Mouse (Mus musculus) neural tube, embryonic 15.5 days (tissue): Measurements from ENCODE around the gene Madd. TPM values are rescaled to one million over a fixed set of nuclear protein-coding genes. Genes with fewer than 3 reads are reported as not detected.

ENCODE experiments used
- ATAC-seq: fragments of 200-750 bp; cut with Nextera tagmentation; 2 replicates; pipeline ENCODE4 v1.8.0; 2017; ENCODE audit warnings: mild to moderate bottlenecking, moderate TSS enrichment, moderate library complexity; ENCODE audit not compliant: low FRiP score
- H3K27ac ChIP-seq: fragments of 300-500 bp; sonication (generic); replicated peaks from 2 replicates; pipeline ENCODE4 v1.5.1; 2015; ENCODE audit warnings: mild to moderate bottlenecking, inconsistent platforms
- H3K27me3 ChIP-seq: fragments of 300-500 bp; sonication (generic); replicated peaks from 2 replicates; pipeline ENCODE4 v1.6.1; 2015; ENCODE audit warnings: inconsistent platforms
- H3K36me3 ChIP-seq: fragments of 300-500 bp; sonication (generic); 2 replicates; pipeline ENCODE4 v1.6.1; 2015; ENCODE audit warnings: inconsistent platforms
- H3K4me1 ChIP-seq: fragments of 300-500 bp; sonication (generic); 2 replicates; pipeline ENCODE4 v1.6.1; 2015; ENCODE audit warnings: inconsistent platforms
- H3K4me2 ChIP-seq: fragments of 300-500 bp; sonication (generic); 2 replicates; pipeline ENCODE4 v1.6.1; 2015; ENCODE audit warnings: inconsistent platforms, mild to moderate bottlenecking, moderate library complexity
- H3K4me3 ChIP-seq: fragments of 300-500 bp; sonication (generic); replicated peaks from 2 replicates; pipeline ENCODE4 v1.5.1; 2015; ENCODE audit warnings: mild to moderate bottlenecking, inconsistent platforms
- H3K9ac ChIP-seq: fragments of 300-500 bp; sonication (generic); replicated peaks from 2 replicates; pipeline ENCODE4 v1.6.1; 2015; ENCODE audit warnings: mild to moderate bottlenecking, inconsistent platforms
- H3K9me3 ChIP-seq: fragments of 300-500 bp; sonication (generic); replicated peaks from 2 replicates; pipeline ENCODE4 v1.6.1; 2016; ENCODE audit warnings: inconsistent platforms
- WGBS: fragments of 180-500 bp; shearing (Covaris S2); methylation state at CpG from one replicate; pipeline ENCODE4 v1.1.7; 2015; ENCODE audit warnings: mixed read lengths; 5-methylcytosine and 5-hydroxymethylcytosine counted together
- polyA plus RNA-seq: library from polyadenylated mRNA; unstranded; fragments of >200 nt; fragmentation: Nextera tagmentation; extraction: Ambion mirVana; gene quantifications from 2 replicates; pipeline ENCODE4 v1.2.1, GENCODE M21; 2015

The Madd gene
- polyA plus RNA-seq, 1 experiment from 2014 or later, result 54.5 TPM

- Histone ChIP-seq H3K9ac (no peak overlapping the region), H3K27ac (no peak overlapping the region), H3K9me3 (no peaks in the 10 kb centered on the region), H3K27me3 (no peaks in the 10 kb centered on the region), H3K4me1 (no peaks in the 10 kb centered on the region), H3K4me2 (no peak overlapping the region), H3K36me3 (peaks cover 84% of the 10 kb centered on the region), H3K4me3 (no peak overlapping the region)
- no peak for ATAC-seq
- 88% methylated on average over 25 of the region's 25 CpGs for WGBS
These were observed 13.9 kb downstream of the Madd start for GRCm38 (mm10) chr2:91169587-91170322.

- H3K27me3 ChIP-seq, result no peaks in the 10 kb centered on the region
- H3K9me3 ChIP-seq, result no peaks in the 10 kb centered on the region
- 69% methylated on average over 4 of the region's 4 CpGs for WGBS
- no peak overlapping the region for H3K4me2 ChIP-seq
- ATAC-seq, result no peak
- no peak overlapping the region for H3K9ac ChIP-seq
- H3K27ac ChIP-seq, result no peak overlapping the region
- H3K36me3 ChIP-seq, result peaks cover 83% of the 10 kb centered on the region
- H3K4me1 ChIP-seq, result no peaks in the 10 kb centered on the region
- H3K4me3 ChIP-seq, result no peak overlapping the region
These were observed 16.0 kb downstream of the Madd start for GRCm38 (mm10) chr2:91167629-91168028.

DNA sequence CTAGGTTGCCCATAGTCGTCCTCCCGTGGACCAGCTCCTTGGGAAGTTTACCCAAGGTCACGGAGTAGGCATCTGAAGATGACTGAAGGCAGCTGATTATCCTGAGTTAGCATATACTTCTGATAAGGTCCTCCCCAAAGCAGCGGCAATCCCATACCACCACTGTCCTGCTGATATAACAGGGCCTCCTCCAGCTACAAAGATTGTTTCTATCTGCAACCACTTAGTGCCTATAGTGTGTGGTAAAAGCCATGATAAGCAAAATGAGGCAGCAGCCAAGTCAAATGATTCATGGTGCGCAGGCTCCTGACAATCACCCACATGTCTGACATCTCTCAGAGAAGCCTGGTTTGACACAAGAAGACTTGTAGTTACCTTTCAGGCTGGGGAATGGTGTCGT lies 18.6 kb downstream of the Madd start:
- Histone ChIP-seq H3K36me3 (peaks cover 89% of the 10 kb centered on the region), H3K9ac (no peak overlapping the region), H3K4me3 (no peak overlapping the region), H3K27ac (no peak overlapping the region), H3K4me2 (no peak overlapping the region), H3K27me3 (no peaks in the 10 kb centered on the region), H3K9me3 (no peaks in the 10 kb centered on the region), H3K4me1 (no peaks in the 10 kb centered on the region)
- no peak for ATAC-seq
- 91% methylated on average over 6 of the region's 6 CpGs for WGBS

DNA sequence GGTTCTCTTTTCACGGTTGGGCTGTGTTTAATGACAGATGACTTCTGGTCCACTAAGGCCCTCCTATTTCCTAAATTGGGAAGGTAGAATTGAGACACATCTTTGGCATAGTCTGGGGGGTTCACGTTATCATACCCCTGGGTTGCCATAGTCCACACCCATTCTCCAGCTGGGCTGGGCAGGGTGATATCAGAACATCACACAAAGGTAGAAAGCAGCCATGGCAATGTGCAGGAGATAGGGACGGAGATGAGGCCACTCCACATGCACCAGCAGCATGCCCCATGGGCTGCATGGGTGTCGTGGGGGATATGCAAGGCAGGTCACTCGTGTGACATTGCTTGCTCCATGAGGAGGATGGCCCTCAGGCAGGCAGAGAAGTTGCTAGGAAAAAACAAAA lies 20.1 kb downstream of the Madd start:
- Histone ChIP-seq H3K36me3 (peaks cover 87% of the 10 kb centered on the region), H3K4me1 (no peaks in the 10 kb centered on the region), H3K27ac (no peak overlapping the region), H3K9ac (no peak overlapping the region), H3K9me3 (no peaks in the 10 kb centered on the region), H3K4me3 (no peak overlapping the region), H3K27me3 (no peaks in the 10 kb centered on the region), H3K4me2 (no peak overlapping the region)
- WGBS, result 89% methylated on average over 5 of the region's 5 CpGs
- ATAC-seq, result no peak

DNA sequence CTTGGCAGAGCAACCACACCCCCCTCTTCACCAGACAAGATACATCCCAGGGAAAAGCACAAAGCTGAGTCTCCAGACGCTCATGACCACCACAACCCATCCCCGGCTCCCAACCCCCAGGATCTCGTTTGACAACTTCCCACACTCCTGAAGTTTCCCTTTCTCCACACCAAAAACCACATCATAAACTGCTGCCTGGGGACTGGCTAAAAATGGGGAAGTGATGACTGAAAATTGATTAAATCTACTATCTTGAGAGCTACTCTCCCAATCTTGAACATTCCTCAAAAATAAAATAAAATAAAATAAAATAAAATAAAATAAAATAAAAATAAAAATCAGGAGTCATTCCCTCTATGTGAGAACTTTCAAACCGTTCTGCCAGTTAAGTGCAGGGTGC lies 20.7 kb downstream of the Madd start:
- WGBS, result 90% methylated on average over 4 of the region's 4 CpGs
- Histone ChIP-seq H3K4me2 (no peak overlapping the region), H3K9ac (no peak overlapping the region), H3K4me1 (no peaks in the 10 kb centered on the region), H3K4me3 (no peak overlapping the region), H3K27me3 (no peaks in the 10 kb centered on the region), H3K27ac (no peak overlapping the region), H3K9me3 (no peaks in the 10 kb centered on the region), H3K36me3 (peaks cover 90% of the 10 kb centered on the region)
- ATAC-seq, result no peak

DNA sequence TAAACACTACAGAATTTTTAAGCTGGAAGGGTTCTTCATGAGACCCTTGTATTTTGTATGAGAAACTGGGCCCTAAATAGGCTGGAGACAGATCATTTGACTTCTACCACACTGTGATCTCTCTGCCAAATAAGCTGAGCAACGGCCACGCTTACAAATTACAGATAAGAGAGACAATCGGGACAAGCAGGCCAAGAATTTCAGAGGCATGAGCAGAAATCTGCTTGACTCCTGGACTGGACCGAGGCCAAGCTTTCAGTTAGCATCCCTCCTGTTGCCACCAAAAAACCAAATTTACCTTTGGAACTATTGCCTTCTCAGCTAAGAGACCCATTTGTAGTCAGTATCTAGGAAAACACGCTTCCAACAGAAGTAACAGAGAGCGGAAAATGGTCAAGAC lies 23.0 kb downstream of the Madd start:
- H3K27me3 ChIP-seq, result no peaks in the 10 kb centered on the region
- no peak for ATAC-seq
- H3K9me3 ChIP-seq, result no peaks in the 10 kb centered on the region
- H3K9ac ChIP-seq, result no peak overlapping the region
- WGBS, result 89% methylated on average over 6 of the region's 6 CpGs
- no peaks in the 10 kb centered on the region for H3K4me1 ChIP-seq
- peaks cover 90% of the 10 kb centered on the region for H3K36me3 ChIP-seq
- no peak overlapping the region for H3K27ac ChIP-seq
- H3K4me2 ChIP-seq, result no peak overlapping the region
- H3K4me3 ChIP-seq, result no peak overlapping the region

GRCm38 (mm10) chr2:91157002-91157752 lies 26.5 kb downstream of the Madd start:
- Histone ChIP-seq H3K36me3 (peaks cover 87% of the 10 kb centered on the region), H3K9me3 (no peaks in the 10 kb centered on the region), H3K27ac (no peak overlapping the region), H3K4me1 (no peaks in the 10 kb centered on the region), H3K4me3 (no peak overlapping the region), H3K4me2 (no peak overlapping the region), H3K9ac (no peak overlapping the region), H3K27me3 (no peaks in the 10 kb centered on the region)
- no peak for ATAC-seq
- 16% methylated on average over 6 of the region's 6 CpGs for WGBS

DNA sequence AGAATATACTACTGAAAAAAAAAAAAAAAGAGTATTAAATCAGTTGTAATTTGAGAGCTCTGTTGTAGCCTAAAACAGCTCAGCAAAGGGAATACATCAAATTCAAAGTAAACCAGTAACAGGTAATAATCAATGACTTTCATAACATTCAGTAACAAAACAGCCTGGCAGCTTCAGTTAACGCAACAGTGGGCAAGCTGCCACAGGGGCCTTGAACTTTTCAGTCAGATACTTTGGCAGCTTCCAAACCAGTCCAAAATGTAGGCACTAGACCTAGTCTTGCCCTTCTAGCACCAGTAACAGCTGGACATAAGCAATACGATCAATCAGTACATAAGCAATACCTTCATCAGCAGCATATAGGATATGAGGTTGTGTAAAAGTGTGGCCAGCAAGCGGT lies 29.5 kb downstream of the Madd start:
- Histone ChIP-seq H3K4me1 (no peaks in the 10 kb centered on the region), H3K9ac (no peak overlapping the region), H3K36me3 (peaks cover 79% of the 10 kb centered on the region), H3K9me3 (no peaks in the 10 kb centered on the region), H3K27ac (no peak overlapping the region), H3K4me2 (no peak overlapping the region), H3K27me3 (no peaks in the 10 kb centered on the region), H3K4me3 (no peak overlapping the region)
- WGBS, result 97% methylated on average over 3 of the region's 3 CpGs
- ATAC-seq, result no peak

DNA sequence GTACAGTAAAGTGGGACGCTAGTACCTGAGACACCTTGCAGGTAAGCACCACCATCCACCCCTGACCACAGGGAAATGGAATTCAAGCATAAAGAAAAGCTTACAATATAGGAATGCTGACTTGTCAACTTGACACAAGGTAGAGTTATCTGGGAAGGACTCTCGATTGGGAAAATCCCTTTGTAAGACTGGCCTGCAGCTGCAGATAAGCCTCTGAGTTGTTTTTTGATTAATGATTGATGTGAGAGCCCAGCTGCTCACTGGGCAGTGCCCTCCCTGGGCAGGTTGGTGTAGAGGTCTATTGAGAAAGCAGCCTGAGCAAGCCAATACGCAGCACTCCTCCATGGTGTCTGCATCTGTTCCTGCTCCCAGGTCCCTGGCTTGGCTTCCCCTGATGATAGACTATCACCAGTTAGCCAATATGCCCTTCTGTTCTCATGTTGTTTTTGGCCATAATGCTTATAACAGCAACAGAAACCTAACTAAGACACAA lies 30.7 kb downstream of the Madd start:
- WGBS, result 91% methylated on average over 3 of the region's 3 CpGs
- Histone ChIP-seq H3K9me3 (no peaks in the 10 kb centered on the region), H3K9ac (no peak overlapping the region), H3K4me1 (no peaks in the 10 kb centered on the region), H3K27ac (no peak overlapping the region), H3K4me2 (no peak overlapping the region), H3K4me3 (no peak overlapping the region), H3K27me3 (no peaks in the 10 kb centered on the region), H3K36me3 (peaks cover 76% of the 10 kb centered on the region)
- ATAC-seq, result no peak

GRCm38 (mm10) chr2:91151331-91151730 lies 32.3 kb downstream of the Madd start:
- Histone ChIP-seq H3K27ac (no peak overlapping the region), H3K4me1 (no peaks in the 10 kb centered on the region), H3K9ac (no peak overlapping the region), H3K9me3 (no peaks in the 10 kb centered on the region), H3K36me3 (peaks cover 76% of the 10 kb centered on the region), H3K4me2 (no peak overlapping the region), H3K27me3 (no peaks in the 10 kb centered on the region), H3K4me3 (no peak overlapping the region)
- no peak for ATAC-seq
- WGBS, result 82% methylated on average over 1 of the region's 1 CpGs

GRCm38 (mm10) chr2:91148101-91148500 lies 35.5 kb downstream of the Madd start:
- no peak overlapping the region for H3K9ac ChIP-seq
- H3K36me3 ChIP-seq, result peaks cover 76% of the 10 kb centered on the region
- no peak overlapping the region for H3K4me3 ChIP-seq
- no peaks in the 10 kb centered on the region for H3K9me3 ChIP-seq
- no peak for ATAC-seq
- no peaks in the 10 kb centered on the region for H3K27me3 ChIP-seq
- H3K4me1 ChIP-seq, result no peaks in the 10 kb centered on the region
- no peak overlapping the region for H3K27ac ChIP-seq
- no peak overlapping the region for H3K4me2 ChIP-seq

DNA sequence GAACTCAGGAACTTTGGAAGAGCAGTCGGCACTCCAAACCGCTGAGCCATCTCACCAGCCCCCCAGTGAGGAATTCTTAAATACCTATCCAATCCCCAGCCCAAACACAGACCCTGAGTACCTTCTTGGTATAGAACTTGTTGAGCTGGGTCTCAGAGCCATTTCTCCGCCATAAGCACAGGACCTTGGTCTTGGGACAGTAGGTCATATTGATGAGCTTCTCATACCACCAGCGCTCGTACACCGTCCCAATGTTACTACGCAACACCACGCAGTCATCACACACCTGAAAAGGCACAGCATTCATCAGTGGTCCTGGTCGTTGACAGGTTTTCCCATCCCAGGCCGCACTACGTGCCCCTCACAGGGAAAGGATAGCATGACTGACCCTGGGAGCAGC lies 40.2 kb downstream of the Madd start:
- Histone ChIP-seq H3K4me2 (no peak overlapping the region), H3K9ac (no peak overlapping the region), H3K27ac (no peak overlapping the region), H3K9me3 (no peaks in the 10 kb centered on the region), H3K4me1 (no peaks in the 10 kb centered on the region), H3K4me3 (no peak overlapping the region), H3K27me3 (no peaks in the 10 kb centered on the region), H3K36me3 (peaks cover 89% of the 10 kb centered on the region)
- no peak for ATAC-seq
- WGBS, result 95% methylated on average over 11 of the region's 11 CpGs
